Mouse (Mus musculus) right cerebral cortex, postnatal 4 days (tissue): ENCODE results near the gene Nphs2.
A peak's percentile ranks its signal among the peaks of the same experiment; 100 is the strongest.
"Not testable (repeated sequence)": the region's sequence is repeated elsewhere in the genome, so short reads cannot be mapped to it uniquely, and the experiment has no call there.

Experiments
- DNase-seq: peaks from one replicate; pipeline ENCODE4 v3.0.0-alpha.2; 2022

Nphs2 gene

GRCm38 (mm10) chr1:156310630-156311029, at the start of gene Nphs2:
Gene Nphs2 (plus strand): TSS chr1:156310727.
- no peak for DNase-seq

DNA sequence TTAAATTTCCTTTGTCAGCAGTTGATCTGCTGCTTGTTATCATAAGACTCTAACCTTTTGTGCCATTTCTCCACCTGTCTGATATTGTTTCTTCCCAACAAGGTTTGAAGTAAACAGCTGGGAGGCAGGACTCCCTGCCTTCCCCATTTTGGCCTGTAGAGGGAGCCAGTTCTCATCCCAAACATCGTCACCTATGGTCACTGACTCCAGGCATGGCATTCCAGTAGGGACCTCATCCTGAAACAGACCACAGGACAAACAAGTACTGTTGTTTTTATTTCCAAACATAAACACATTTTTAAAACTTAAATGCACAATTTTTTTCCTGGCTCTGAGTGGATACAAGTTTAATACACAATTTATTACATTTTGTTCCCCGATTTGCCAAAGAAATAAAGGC, 47.2 kb upstream of the Nphs2 start:
- peak; percentile 66 for DNase-seq

DNA sequence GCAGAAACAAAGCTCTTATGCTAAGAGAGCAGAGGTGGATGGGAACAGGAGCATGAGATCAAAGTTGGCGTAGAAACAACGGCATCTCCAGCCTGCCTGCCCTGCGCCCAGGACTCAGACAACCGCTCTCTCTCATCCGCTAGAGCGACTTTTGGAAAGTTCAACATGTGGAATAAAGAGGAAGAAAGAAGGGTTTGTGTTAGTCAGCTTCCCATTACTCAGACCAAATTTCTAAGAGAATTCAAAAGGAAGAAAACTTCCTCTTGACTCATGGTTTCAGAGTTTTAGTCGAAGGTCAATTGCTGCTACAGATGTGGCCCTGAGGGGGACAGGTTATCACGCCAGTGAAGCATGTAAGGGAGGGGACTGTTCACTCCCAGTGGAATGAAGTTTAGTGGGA, 46.6 kb upstream of the Nphs2 start:
- no peak for DNase-seq

- not testable (repeated sequence) for DNase-seq
Measured at GRCm38 (mm10) chr1:156268546-156268945, 42.0 kb upstream of the Nphs2 start.

DNA sequence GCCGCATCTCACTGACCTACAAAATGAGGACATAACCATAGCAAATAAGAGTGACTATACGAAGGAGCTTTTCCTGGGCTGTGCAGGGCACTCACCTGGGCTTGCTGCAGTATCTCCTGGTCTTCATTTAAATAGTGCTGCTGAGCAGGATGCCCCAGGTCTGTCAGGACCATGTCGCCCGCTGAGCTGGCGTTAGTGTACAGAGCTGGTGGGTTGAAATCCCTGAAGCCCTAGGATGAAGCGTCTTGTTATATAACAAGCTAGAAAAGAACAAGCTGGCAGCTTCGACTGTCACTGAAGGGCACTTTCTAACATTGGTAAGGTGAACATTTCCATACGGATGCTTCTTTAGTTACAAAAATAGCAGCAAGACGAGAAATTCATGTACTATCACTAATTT, 40.1 kb upstream of the Nphs2 start:
- DNase-seq = no peak

GRCm38 (mm10) chr1:156271654-156272053, 38.9 kb upstream of the Nphs2 start:
- no peak for DNase-seq

- DNase-seq = no peak
Measured at GRCm38 (mm10) chr1:156273647-156274046, 36.9 kb upstream of the Nphs2 start.

DNA sequence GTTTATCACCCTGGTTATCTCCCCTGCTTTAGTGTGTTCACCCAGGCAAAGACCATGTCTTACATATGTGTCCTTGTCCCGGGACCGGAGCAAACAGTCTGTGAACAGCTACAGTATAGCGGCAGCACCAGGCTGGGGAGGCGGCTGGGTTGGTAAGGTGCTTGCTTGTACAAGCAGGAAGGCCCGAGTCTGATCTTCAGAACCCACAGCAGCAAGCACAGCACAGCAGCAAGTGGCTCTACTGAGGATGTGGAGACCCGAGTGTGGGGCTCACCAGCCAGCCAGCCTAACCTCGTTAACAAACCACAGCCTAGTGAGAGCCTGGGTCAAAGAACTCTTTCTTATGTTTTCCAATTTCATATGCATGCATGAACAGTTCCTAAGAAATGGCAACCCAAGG, 30.4 kb upstream of the Nphs2 start:
- DNase-seq = no peak

DNA sequence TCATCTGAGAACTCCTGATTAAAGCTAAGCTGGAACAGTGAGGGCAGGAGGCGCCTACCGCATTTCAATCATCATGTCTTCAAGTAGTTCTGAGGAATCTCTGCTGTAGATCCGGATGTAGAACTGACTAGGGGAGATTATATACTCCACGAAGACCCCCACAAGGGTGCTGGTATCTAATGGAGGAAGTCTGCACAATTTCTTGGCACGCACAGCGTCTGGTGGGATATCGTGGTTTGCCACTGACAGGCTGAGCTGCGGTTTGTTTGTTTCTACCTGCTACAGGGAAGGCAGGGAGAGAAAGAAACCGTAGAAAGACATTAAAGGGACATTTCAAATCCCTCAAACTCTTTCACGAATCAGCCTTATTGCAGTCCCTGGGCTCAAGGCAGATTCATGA, 26.3 kb upstream of the Nphs2 start:
- DNase-seq = no peak

GRCm38 (mm10) chr1:156284851-156285540, 25.5 kb upstream of the Nphs2 start:
- no peak for DNase-seq

- DNase-seq = no peak
Measured at GRCm38 (mm10) chr1:156285541-156285896, 25.0 kb upstream of the Nphs2 start.

DNA sequence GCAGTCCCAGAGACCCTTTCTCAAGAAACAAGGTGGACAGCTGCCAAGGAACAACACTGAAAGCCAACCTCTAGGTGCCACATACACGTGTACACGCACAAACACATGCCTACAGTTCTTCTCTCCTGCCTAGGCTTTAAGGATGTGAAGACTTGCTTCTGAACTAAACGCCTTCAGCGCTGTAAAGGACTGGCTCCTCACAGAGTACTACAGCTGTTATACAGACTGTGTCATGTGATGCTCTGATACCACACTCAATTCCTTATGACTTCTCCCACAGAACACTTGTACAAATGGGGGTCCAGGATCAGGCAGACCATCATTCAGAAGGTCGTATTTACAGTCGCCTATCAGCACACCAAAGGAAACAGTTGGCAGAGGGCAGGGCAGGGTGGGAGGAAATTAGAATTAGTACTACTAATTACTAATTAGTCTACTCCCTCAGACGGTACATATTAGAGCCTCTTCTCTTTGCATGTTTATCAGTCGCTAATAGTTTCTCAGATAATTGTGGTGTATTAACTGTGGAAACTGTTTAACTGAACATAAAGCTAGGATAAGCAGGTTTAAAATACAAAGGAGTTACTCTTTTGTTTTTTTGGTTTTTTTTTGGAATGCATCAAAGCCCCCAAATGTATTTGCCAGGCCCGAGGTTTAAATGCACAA, 21.8 kb upstream of the Nphs2 start:
- no peak for DNase-seq

DNA sequence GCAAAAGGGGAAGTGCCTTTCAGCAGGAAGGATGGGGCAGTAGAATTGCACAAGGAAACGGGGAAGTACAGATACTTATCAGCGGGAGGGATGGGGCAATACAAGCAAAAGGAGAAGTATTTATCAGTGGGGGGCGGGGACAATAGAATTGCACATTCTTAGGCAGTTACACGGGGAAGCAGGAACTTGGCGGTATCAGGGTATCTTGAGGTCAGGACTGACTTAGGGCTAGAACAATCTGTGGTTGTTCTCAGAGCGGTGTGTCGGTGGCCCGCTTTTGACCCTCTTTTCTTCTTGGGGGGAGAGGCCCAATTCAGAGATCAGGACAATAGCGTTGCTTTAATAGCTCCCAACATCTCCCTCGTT, 21.3 kb upstream of the Nphs2 start:
- DNase-seq = not testable (repeated sequence)

DNA sequence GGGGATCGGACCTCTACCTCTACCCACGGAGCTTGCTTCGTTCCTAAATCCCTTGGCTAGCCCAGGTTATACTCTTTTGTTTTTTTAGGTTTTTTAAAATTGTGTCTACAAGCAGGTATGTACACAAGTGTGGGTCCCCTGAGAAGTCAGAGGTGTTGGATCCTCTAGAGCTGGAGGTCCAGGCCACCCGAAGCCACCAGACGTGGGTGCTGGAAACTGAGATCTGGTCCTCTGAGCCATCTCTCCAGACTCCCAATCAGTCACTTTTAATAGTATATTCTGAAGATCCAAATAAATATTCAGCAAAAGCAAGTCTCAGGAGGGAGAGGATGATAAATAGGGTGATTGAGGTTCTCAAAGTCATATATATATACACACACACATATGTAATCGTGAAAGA, 20.5 kb upstream of the Nphs2 start:
- no peak for DNase-seq

- peak; percentile 73 for DNase-seq
Measured at GRCm38 (mm10) chr1:156302911-156303749, 7.4 kb upstream of the Nphs2 start, which contains the start of gene Tdrd5. Gene Tdrd5 (minus strand): TSS chr1:156303664.

DNA sequence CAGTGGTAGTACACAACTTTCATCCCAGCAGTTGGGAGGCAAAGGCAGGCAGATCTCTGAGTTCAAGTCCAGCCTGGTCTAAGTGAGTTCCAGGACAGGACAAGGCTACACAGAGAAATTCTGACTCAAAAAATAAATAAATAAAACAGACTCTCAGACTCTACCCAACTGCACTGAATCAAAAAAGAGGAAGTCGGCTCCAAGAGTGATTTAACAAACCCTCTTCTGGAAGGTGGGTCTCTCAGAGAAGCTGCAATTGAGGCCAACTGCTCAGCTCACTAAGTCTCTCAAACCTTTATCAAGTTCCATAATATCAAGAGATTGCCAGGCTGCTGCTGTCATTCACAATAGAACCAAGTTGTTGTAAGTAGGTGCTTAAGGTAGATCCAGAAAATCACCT, 1.9 kb upstream of the Nphs2 start:
- no peak for DNase-seq

- no peak for DNase-seq
Measured at GRCm38 (mm10) chr1:156323126-156323525, 12.6 kb downstream of the Nphs2 start.

DNA sequence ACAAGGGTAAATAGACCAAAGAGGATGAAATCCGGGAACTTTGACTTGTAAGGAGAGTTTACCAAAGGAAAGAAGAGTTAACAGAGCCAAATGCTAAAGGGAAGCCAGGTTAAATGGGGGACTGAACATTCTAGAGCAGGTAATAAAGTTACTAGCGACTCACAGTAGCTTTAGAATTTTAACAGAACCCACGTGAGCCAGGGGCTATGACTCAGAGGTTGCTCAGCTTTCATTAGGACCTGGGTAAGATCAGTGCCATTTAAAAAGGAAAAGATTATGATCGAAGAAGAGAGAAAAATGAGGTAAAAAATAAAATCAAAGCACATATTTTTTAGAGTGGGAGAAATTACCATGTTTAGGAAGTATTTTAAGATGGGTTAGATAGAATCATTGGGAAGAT, 30.3 kb downstream of the Nphs2 start:
- no peak for DNase-seq

- DNase-seq = no peak
Measured at GRCm38 (mm10) chr1:156344433-156344832, 33.9 kb downstream of the Nphs2 start.

DNA sequence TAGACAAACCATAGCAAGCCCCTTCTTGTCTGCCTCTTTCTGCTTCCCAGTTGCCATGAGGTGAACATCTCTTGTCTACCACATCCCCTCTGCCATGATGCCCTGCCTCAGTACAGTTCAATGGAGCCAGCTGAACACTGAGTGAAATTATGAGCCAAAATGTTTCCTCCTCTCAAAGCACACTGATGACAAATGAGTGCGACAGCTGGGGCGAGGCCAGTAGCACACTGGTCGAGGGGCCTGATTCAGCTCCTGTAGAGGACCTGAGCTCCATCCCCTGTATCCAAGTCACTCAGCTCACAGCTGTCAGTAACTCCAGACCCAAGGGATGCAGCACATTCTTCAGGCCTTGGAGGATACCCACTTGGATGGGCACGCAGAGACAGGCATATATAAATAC, 35.1 kb downstream of the Nphs2 start:
- DNase-seq = no peak

DNA sequence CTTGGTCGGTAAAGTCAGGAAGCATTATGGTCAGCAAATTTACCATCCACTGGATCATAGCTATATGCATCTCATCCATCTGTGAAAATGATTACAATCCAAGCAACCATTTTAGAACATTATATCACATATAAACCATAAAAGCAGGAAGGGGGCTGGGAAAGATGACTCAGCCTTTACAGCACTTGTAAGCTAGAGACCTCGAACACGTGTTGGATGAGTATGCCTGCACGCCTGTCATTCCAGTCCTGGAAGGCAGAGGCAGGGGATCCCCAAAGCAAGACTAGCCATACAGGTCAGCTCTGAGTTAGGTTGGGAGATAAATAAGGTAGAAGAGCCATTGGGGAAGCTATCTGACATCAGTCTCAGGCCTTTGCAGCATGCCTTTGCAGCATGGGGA, 38.5 kb downstream of the Nphs2 start:
- DNase-seq = no peak

- DNase-seq = no peak
Measured at GRCm38 (mm10) chr1:156350441-156350840, 39.9 kb downstream of the Nphs2 start.

GRCm38 (mm10) chr1:156352466-156352865, 41.9 kb downstream of the Nphs2 start:
- no peak for DNase-seq

DNA sequence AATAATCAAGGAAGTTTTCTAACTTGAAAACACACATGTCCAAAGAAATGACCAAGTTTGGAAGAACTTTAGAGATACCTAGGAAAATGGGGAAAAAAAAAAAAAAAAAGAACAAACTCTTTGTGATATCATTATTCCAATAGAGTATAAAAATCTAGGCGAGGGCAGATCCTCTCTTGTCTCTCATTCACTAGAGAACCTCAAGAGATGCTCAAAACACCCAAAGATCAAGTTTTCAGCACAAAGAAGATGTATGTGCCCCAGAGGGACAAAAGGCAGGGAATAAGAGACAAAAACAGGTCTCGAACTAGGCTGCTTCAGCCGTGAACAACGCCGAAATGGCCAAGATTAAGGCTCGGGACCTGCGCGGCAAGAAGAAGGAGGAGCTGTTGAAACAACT, 55.2 kb downstream of the Nphs2 start, which contains the start of gene Gm2000:
Gm2000 (plus strand) TSS at position 301 of the 400 bp plus-strand sequence.
- DNase-seq = no peak
